Mouse (Mus musculus) lung, adult 2 months (tissue): Measurements from ENCODE around the gene Ccser1.

Experiments used
- CTCF ChIP-seq: fragments of 200-500 bp; IDR thresholded peaks from 2 replicates; pipeline ENCODE4 v1.5.1; 2011; ENCODE audit warnings: mild to moderate bottlenecking, low read length, control low read depth; ENCODE audit not compliant: insufficient read depth
- POLR2A ChIP-seq: fragments of 200-500 bp; IDR thresholded peaks from 2 replicates; pipeline ENCODE4 v1.6.1; 2011; ENCODE audit warnings: low read depth, mild to moderate bottlenecking, control low read depth, low read length, borderline replicate concordance; ENCODE audit errors: extremely low read depth

GRCm38 (mm10) chr6:61931622-61932021, 751.5 kb downstream of the Ccser1 start:
- TF ChIP-seq CTCF, result no peak
- no peak for TF ChIP-seq POLR2A
